Mouse (Mus musculus): ENCODE measurements at regions not wholly inside any gene's neighbourhood (a gene's known extent, or its start where the extent isn't known, plus 50 kb on each side); places are given as distances from the start of the nearest gene placed in this dataset.

- no peak overlapping the region for H3K9ac ChIP-seq
- H3K9me3 ChIP-seq (replicated peaks): no peaks in the 10 kb centered on the region
- no peak overlapping the region for H3K4me2 ChIP-seq
- H3K36me3 ChIP-seq: no peaks in the 10 kb centered on the region
- no peaks in the 10 kb centered on the region for H3K27me3 ChIP-seq (replicated peaks)
- H3K27ac ChIP-seq: no peak overlapping the region
- no peaks in the 10 kb centered on the region for H3K4me1 ChIP-seq
- ATAC-seq: no peak
- 58% methylated on average over 4 of the region's 4 CpGs for whole genome bisulfite sequencing (ENCODE audit: insufficient replicate concordance)
- H3K4me3 ChIP-seq: no peak overlapping the region
These were observed 252.1 kb upstream of the Actbl2 start for GRCm38 (mm10) chr13:111002670-111003069.

DNA sequence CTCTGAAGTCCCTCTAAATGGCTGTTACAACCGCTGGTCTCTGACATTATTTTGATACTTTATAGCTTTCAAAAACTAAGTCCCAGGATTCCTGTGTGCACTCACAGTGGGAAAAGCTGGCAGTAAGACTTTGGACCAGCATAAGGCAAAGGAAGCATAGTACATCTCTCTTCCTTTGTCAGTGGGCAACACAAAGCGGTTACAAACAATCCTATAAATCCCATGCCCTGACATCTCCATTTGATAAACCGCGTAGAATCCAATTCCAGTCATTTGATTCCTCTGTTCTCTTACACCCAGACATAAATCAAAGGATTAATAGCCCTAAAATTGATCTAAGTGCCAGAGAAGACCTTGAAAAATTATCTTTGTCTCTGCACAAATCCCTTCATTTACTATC, 240.7 kb upstream of the Actbl2 start:
- no peak overlapping the region for H3K4me3 ChIP-seq
- no peak overlapping the region for H3K4me2 ChIP-seq
- no peaks in the 10 kb centered on the region for H3K9me3 ChIP-seq (replicated peaks)
- no peaks in the 10 kb centered on the region for H3K4me1 ChIP-seq
- no peaks in the 10 kb centered on the region for H3K27me3 ChIP-seq (replicated peaks)
- H3K27ac ChIP-seq: no peak overlapping the region
- H3K36me3 ChIP-seq: no peaks in the 10 kb centered on the region
- no peak overlapping the region for H3K9ac ChIP-seq
- ATAC-seq: no peak
- 69% methylated on average over 4 of the region's 4 CpGs for WGBS (ENCODE audit: insufficient replicate concordance)

GRCm38 (mm10) chr13:111030111-111030510, 224.7 kb upstream of the Actbl2 start:
- H3K4me1 ChIP-seq: no peaks in the 10 kb centered on the region
- ATAC-seq: no peak
- H3K9ac ChIP-seq: no peak overlapping the region
- H3K4me3 ChIP-seq: no peak overlapping the region
- no peaks in the 10 kb centered on the region for H3K27me3 ChIP-seq (replicated peaks)
- H3K27ac ChIP-seq: no peak overlapping the region
- no peaks in the 10 kb centered on the region for H3K9me3 ChIP-seq (replicated peaks)
- no peaks in the 10 kb centered on the region for H3K36me3 ChIP-seq
- WGBS (ENCODE audit: insufficient replicate concordance): 33% methylated on average over 2 of the region's 2 CpGs
- no peak overlapping the region for H3K4me2 ChIP-seq

- no peak for ATAC-seq
- WGBS (ENCODE audit: insufficient replicate concordance): 87% methylated on average over 1 of the region's 1 CpGs
These were observed 223.2 kb upstream of the Actbl2 start for GRCm38 (mm10) chr13:111031633-111032032.

GRCm38 (mm10) chr13:111043637-111044036, 211.2 kb upstream of the Actbl2 start:
- no peaks in the 10 kb centered on the region for H3K27me3 ChIP-seq (replicated peaks)
- no peak overlapping the region for H3K4me3 ChIP-seq
- no peaks in the 10 kb centered on the region for H3K36me3 ChIP-seq
- ATAC-seq: no peak
- 9% methylated on average over 2 of the region's 2 CpGs for WGBS (ENCODE audit: insufficient replicate concordance)
- no peaks in the 10 kb centered on the region for H3K9me3 ChIP-seq (replicated peaks)
- H3K4me1 ChIP-seq: peaks cover 13% of the 10 kb centered on the region
- no peak overlapping the region for H3K9ac ChIP-seq
- H3K4me2 ChIP-seq: no peak overlapping the region
- H3K27ac ChIP-seq: no peak overlapping the region

More at GRCm38 (mm10) chr13:111031633-111032032, 223.2 kb upstream of the Actbl2 start:
- no peak overlapping the region for H3K27ac ChIP-seq
- H3K4me3 ChIP-seq: no peak overlapping the region
- no peaks in the 10 kb centered on the region for H3K4me1 ChIP-seq
- no peaks in the 10 kb centered on the region for H3K36me3 ChIP-seq
- no peaks in the 10 kb centered on the region for H3K27me3 ChIP-seq (replicated peaks)
- no peak overlapping the region for H3K9ac ChIP-seq
- H3K9me3 ChIP-seq (replicated peaks): no peaks in the 10 kb centered on the region
- H3K4me2 ChIP-seq: no peak overlapping the region

GRCm38 (mm10) chr13:111044328-111045002, 210.3 kb upstream of the Actbl2 start:
- Histone ChIP-seq H3K4me3 (no peak overlapping the region), H3K27me3 (replicated peaks) (no peaks in the 10 kb centered on the region), H3K36me3 (no peaks in the 10 kb centered on the region), H3K4me1 (peaks cover 13% of the 10 kb centered on the region), H3K9me3 (replicated peaks) (no peaks in the 10 kb centered on the region), H3K9ac (no peak overlapping the region), H3K4me2 (peak overlapping the region; percentile 14; the same call in 1 of the 2 replicates), H3K27ac (no peak overlapping the region)
- peak; percentile 76 for ATAC-seq
- WGBS (ENCODE audit: insufficient replicate concordance): 18% methylated on average over 10 of the region's 10 CpGs

GRCm38 (mm10) chr13:111050097-111050496, 204.7 kb upstream of the Actbl2 start:
- no peaks in the 10 kb centered on the region for H3K9me3 ChIP-seq (replicated peaks)
- H3K27ac ChIP-seq: no peak overlapping the region
- H3K27me3 ChIP-seq (replicated peaks): no peaks in the 10 kb centered on the region
- no peaks in the 10 kb centered on the region for H3K36me3 ChIP-seq
- H3K4me1 ChIP-seq: no peaks in the 10 kb centered on the region
- ATAC-seq: no peak
- no peak overlapping the region for H3K9ac ChIP-seq
- 59% methylated on average over 6 of the region's 6 CpGs for WGBS (ENCODE audit: insufficient replicate concordance)
- H3K4me3 ChIP-seq: no peak overlapping the region
- H3K4me2 ChIP-seq: no peak overlapping the region

- no peak overlapping the region for H3K4me2 ChIP-seq
- 72% methylated on average over 2 of the region's 2 CpGs for WGBS (ENCODE audit: insufficient replicate concordance)
- no peak overlapping the region for H3K4me3 ChIP-seq
- no peaks in the 10 kb centered on the region for H3K4me1 ChIP-seq
- H3K27me3 ChIP-seq (replicated peaks): no peaks in the 10 kb centered on the region
- H3K36me3 ChIP-seq: no peaks in the 10 kb centered on the region
- H3K27ac ChIP-seq: no peak overlapping the region
- no peak overlapping the region for H3K9ac ChIP-seq
- H3K9me3 ChIP-seq (replicated peaks): no peaks in the 10 kb centered on the region
- ATAC-seq: no peak
These were observed 199.0 kb upstream of the Actbl2 start for GRCm38 (mm10) chr13:111055817-111056216.

- WGBS (ENCODE audit: insufficient replicate concordance): 62% methylated on average over 2 of the region's 2 CpGs
- Histone ChIP-seq H3K36me3 (no peaks in the 10 kb centered on the region), H3K4me1 (no peaks in the 10 kb centered on the region), H3K27me3 (replicated peaks) (no peaks in the 10 kb centered on the region), H3K4me2 (no peak overlapping the region), H3K27ac (no peak overlapping the region), H3K9ac (no peak overlapping the region), H3K9me3 (replicated peaks) (no peaks in the 10 kb centered on the region), H3K4me3 (no peak overlapping the region)
- ATAC-seq: no peak
These were observed 167.1 kb upstream of the Actbl2 start for GRCm38 (mm10) chr13:111087753-111088152.

DNA sequence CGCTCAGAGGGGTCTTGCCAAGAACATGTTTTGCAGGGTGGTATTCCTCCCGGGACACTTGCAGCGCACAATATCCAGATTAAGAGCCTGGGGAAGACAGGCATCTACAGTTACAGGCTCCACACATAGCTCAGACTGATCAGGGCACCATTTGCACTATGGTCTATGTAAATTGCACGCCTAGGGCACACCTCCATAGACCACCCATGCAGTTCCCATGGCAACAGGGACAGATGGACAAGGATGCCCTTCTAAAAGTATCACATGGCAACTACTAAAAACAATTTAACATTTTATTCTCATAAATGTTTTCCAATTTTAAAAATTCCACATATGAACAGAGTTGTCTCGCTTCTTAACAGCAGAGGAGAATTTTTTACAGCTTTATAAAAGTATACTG, 158.7 kb upstream of the Actbl2 start:
- Histone ChIP-seq H3K4me2 (no peak overlapping the region), H3K4me1 (no peaks in the 10 kb centered on the region), H3K4me3 (no peak overlapping the region), H3K9ac (no peak overlapping the region), H3K27me3 (replicated peaks) (no peaks in the 10 kb centered on the region), H3K36me3 (no peaks in the 10 kb centered on the region), H3K27ac (no peak overlapping the region), H3K9me3 (replicated peaks) (no peaks in the 10 kb centered on the region)
- no peak for ATAC-seq
- 74% methylated on average over 5 of the region's 5 CpGs for WGBS (ENCODE audit: insufficient replicate concordance)

DNA sequence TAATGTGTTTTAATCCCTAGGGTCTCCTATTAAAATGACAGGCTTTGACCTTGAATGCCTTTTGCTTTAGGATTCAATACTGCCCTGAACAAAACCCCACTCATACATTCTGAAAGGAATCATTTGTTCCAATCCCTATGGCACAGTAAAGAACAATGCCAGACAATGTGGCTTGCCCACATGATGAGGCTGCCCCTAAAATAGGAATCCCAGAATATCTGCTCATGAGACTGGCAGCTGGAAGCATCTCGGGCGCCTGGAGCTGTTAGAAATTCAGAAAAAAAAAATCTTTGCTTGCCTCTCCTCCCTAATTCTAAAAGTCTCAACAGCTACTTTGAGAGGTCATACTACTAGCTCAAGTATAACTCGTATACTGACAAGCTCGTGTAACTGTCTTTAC, 157.5 kb upstream of the Actbl2 start:
- Histone ChIP-seq H3K4me2 (no peak overlapping the region), H3K36me3 (no peaks in the 10 kb centered on the region), H3K4me1 (no peaks in the 10 kb centered on the region), H3K9me3 (replicated peaks) (no peaks in the 10 kb centered on the region), H3K4me3 (no peak overlapping the region), H3K9ac (no peak overlapping the region), H3K27ac (no peak overlapping the region), H3K27me3 (replicated peaks) (no peaks in the 10 kb centered on the region)
- 60% methylated on average over 4 of the region's 4 CpGs for WGBS (ENCODE audit: insufficient replicate concordance)
- no peak for ATAC-seq

DNA sequence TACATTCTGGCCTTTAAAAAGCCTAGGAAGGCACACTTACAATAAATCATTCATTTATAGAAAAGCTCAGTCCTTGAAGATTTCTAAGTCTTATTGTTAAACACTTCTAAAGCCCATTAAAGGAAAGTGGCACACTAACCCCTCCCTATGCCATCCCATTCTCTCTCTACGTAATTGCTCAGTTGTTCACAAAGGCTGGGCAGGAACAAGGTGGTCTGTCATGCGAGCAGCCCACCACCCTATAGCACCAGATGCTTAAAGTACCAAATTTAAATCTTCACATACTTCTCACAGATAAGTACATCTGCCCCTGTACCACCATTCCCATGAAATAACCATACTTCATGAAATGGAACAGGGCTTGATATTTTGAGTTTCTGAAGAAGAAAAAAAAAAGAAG, 156.1 kb upstream of the Actbl2 start:
- WGBS (ENCODE audit: insufficient replicate concordance): 59% methylated on average over 2 of the region's 2 CpGs
- Histone ChIP-seq H3K4me2 (no peak overlapping the region), H3K27ac (no peak overlapping the region), H3K4me1 (no peaks in the 10 kb centered on the region), H3K27me3 (replicated peaks) (no peaks in the 10 kb centered on the region), H3K4me3 (no peak overlapping the region), H3K36me3 (no peaks in the 10 kb centered on the region), H3K9ac (no peak overlapping the region), H3K9me3 (replicated peaks) (no peaks in the 10 kb centered on the region)
- no peak for ATAC-seq

DNA sequence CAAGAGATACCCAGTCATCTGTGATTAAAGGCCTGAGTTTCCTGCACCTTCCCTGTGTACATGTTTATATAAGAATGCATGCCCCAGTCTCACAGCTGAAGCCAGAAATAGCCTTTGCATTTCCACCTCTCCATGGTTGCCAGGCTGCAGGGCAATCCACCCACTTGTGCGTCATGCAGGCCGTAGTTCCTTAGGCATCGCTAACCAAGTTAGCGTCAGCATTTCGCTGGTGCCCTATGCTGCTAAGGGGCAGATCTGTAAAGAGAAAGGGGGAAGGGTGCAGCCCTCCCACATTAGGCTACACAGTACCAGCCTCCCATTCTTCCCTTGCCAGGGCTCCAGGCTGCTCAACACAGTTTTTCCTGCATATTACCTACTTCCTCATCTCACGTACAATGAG, 155.6 kb upstream of the Actbl2 start:
- Histone ChIP-seq H3K4me3 (no peak overlapping the region), H3K9me3 (replicated peaks) (no peaks in the 10 kb centered on the region), H3K27ac (no peak overlapping the region), H3K4me2 (no peak overlapping the region), H3K9ac (no peak overlapping the region), H3K4me1 (no peaks in the 10 kb centered on the region), H3K36me3 (no peaks in the 10 kb centered on the region), H3K27me3 (replicated peaks) (no peaks in the 10 kb centered on the region)
- WGBS (ENCODE audit: insufficient replicate concordance): 72% methylated on average over 6 of the region's 6 CpGs
- no peak for ATAC-seq
